Mouse (Mus musculus) adrenal gland, adult 2 months (tissue): ENCODE results near the gene Pon2. TPM values are rescaled to one million over a fixed set of nuclear protein-coding genes. Genes with fewer than 3 reads are reported as not detected.
"Not testable (repeated sequence)": the region's sequence is repeated elsewhere in the genome, so short reads cannot be mapped to it uniquely, and the experiment has no call there.

Experiments used
- DNase-seq: peaks from one replicate; pipeline ENCODE4 v3.0.0; 2021
- long read RNA-seq: library from polyadenylated mRNA; stranded (forward); transcript quantifications from one replicate; pipeline ENCODE4 v2.0.0, GENCODE M21; 2021
- polyA plus RNA-seq: library from polyadenylated mRNA; depleted of rRNA; stranded (reverse); fragments of >200 nt; gene quantifications from 2 replicates; pipeline ENCODE4 v1.2.3, GENCODE M21; 2012; rRNA removed
- total RNA-seq, 2 experiments: library from RNA; stranded (reverse); gene quantifications; 2 replicates each; pipeline ENCODE4 v1.2.3; 2021

The Pon2 gene
- total RNA-seq (10 to 100 TPM; 32.4 to 43.7 TPM), polyA plus RNA-seq (15.4 and 25.4 TPM in 2 replicates)
- long read RNA-seq, transcript Pon2-201 (9 exons, 2,409 nt), result major isoform, 37 of 38 reads
- long read RNA-seq, partial matches to known transcripts, result 0 of 38 reads
- long read RNA-seq, other reads (novel, unspliced or antisense), result 1 of 38 reads

DNA sequence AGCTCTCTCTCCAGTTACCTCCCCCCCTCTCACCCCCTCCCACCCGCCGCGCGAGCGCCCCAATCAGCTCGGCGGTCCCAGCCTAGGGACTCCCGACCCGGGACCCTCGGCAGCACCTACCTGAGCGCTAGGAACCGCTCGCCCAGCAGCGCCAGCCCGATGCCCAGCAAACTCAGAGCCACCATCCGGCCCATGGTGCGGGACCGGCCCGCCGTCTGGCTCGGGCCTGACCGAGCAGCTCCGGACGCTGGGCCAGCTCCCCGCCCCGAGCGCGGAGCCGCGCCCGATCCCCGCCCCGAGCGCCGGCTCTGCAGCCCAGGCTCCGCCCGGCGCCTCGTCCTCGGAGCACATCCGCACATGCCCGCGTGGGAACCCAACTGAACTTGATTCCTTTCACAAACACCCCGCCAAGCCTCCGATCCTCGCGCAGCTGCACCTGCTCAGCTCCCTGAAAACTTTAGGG is at the start of gene Pon2:
TSS of gene Pon2 (minus strand) at position 364 of the 463 bp plus-strand sequence.
- DNase-seq, result peak; percentile 94

DNA sequence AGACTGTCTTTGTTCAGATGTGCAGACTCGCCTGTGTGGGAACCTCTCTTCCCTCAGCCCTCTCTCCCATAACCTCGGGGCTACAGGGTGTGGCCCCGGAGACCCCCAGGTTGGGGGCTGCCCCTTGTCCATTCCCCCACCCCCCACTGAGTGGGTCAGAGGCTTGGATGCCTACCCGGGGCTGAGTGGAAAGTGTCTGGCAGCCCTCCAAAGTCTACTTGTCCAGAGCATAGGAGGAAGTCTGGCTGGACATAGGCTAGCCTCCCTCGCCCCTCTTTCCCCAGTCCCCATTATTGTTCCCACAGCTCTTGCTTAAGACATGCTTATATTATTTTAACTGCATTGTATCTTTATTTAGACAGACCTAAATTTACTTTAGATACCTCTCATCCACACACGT is 46.0 kb upstream of the Pon2 start:
- no peak for DNase-seq

DNA sequence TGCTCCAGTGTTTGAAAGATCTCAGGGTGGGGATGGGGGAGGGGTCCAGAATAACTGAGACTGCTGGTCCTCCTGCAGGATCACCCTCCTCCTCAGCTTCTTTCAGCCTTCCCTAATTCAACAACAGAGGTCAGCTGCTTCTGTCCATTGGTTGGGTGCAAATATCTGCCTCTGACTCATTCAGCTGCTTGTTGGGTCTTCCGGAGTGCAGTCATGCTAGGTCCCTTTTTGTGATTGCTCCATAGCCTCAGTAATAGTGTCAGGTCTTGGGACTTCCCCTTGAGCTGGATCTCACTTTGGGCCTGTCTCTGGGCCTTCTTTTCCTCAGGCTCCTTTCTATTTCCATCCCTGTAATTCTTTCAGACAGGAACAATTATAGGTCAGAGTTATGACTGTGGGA is 41.0 kb upstream of the Pon2 start:
- not testable (repeated sequence) for DNase-seq

DNA sequence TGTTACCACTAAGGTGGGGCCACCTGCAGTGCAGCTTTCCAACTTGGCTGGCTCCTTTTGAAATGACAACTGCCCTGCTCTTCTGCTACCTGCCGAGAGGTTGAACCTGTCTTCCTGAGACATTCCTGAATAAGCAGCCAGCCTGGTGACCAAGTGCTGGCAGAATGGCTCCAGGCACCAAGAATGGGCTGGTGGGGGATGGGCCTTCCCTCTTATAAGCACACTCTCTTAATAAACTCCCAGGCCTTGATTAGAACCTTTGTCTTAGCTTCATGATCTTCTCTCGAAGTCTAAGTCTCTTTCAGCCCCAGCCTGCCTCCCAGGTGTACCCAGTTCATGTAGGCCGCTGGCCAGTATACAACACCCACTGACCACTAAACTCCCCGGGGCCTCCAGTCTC is 40.5 kb upstream of the Pon2 start:
- not testable (repeated sequence) for DNase-seq

DNA sequence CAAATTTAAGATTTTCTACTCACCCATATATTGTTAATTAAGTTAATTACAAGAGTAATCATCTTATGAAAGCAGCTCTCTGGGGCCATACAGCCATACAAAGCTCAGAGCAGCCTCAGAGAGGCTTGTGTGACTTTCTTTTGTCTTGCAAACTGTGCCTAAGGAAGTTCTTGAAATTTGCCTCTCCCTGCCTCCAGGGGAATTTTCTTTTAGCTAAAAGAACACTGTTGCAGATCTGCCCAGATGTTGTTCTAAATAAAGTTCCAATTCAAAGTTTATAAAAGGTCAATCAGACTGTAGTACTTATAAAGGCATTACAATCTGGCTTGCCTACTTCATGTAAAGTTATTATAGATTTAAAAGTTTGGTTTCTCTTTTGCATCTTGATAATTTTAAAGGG is 37.8 kb upstream of the Pon2 start:
- DNase-seq, result not testable (repeated sequence)

DNA sequence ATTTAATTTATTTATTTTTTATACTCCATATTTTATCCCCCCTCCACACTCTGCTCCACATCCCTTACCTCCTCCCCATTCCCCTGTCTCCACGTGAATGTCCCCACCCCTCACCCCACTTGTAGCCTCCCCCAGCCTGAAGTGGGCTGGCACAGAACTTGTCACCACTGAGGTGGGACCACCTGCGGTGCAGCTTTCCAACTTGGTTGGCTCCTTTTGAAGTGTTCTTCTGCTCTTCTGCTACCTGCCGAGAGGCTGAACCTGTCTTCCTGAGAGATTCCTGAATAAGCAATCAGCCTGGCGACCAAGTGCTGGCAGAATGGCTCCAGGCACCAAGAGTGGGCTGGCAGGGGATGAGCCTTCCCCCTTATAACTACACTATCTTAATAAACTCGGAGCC is 35.8 kb upstream of the Pon2 start:
- DNase-seq, result no peak

DNA sequence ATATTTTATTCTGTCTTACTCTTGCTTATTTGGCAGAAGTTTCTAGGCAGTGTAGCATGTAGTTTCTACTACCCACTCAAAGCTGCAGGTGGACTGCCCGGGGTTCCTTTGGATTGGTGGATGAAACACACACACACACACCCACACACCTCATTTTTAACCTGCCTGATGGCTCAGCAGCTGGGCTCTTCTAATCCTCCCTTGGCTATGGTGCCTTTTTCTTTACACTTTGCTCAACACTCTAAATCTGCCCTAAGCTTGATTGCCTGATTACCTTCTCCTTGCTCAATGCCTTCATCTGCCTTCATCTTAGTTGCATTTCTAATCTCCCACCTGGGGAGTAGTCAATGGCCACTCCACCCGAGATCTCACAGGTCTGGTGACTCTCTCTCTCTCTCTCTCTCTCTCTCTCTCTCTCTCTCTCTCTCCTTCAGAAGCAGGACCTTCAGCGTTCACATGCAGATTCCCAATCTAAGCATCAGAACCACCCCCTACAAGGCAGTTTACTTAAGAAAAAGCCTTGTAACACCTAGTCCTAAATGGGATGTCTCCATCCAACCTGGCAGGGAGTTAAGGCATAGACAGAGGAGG is 34.4 kb upstream of the Pon2 start:
- DNase-seq, result no peak

DNA sequence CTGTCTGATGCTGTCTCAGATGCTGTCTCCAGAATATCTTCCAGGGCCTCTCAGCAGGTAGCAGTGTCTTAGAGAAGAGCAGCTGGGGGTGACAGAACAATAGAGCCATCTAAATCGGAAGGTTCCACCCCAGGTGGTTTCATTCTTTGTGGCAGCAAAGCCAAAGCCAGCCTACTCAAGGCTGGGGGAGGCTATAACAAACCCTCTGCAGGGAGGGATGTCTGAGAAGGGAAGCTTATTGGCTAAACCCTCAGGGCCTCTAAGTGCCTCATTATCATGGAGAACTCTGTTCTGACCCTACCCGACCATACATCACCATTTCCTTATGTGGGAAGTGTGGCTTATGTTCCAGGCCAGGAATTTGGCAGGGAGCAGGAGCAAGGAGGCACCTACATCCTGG is 26.9 kb upstream of the Pon2 start:
- no peak for DNase-seq

DNA sequence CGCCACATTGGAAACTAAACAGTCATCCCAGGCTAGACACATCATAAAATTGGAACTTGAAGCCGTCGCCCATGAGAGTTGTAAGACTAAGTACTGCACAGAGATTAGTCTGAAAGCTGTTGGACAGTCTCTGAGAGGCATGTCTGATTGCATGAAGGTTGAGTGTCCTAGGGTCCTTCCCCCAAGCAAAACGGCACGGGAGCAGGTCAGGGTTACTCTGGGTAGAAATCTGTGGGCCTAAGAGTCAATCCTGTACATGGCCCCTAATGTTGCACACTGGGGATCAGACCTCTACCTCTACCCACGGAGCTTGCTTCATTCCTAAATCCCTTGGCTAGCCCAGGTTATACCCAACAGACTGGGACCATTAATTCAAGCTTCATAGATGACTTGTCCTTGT is 25.8 kb upstream of the Pon2 start:
- not testable (repeated sequence) for DNase-seq

DNA sequence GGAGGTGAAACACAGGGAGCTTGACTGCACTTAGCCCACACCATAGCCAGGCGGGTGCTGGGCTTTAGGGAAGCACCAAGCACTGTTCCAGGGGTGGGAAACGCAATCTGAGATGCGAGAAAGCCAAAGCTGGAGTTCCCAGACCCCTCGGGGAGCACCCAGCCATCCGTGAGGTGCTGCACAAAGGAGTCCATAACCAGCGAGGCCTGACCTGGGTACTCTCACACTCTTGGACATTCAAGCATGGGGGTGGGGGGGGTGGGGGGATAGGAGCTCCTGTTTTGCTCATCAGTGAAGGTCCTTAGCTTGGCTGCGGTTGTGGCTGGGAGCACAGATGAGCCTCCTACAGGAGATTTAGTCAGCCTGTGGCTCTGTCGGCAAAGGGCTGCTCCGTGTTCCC is 18.4 kb upstream of the Pon2 start:
- no peak for DNase-seq

DNA sequence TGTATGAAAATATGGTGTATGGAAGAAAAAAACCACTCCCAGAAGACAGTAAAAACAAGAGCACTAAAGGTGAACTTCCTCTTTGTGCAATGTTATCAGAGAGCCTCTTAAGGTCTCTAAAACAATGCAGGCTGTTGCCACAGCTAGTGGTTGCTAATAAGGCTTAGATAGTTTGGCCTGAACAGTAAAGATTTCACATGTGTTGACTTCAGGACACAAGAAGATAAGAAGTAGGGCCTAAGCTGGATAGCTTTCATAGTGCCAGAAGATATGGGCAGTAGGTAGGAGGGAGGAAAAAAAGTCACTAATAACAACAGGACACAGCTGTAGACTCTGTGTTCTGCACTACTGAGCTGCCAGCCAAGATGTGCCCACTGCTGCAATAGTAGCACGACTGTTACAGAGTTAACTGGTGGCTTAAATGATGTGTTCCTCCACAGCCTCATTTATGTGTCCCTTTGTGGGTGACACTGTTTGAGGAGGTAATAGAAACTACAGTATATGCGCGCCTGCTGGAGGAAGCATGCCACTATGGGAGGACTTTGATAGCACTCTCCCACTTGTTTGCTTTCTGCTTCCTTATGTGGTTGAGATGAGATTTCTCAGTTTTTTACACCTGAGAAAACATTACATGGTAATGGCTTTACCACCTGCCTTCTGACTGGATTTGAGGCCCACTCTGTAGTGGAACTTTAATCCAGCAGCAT is 17.0 kb upstream of the Pon2 start:
- DNase-seq, result no peak

DNA sequence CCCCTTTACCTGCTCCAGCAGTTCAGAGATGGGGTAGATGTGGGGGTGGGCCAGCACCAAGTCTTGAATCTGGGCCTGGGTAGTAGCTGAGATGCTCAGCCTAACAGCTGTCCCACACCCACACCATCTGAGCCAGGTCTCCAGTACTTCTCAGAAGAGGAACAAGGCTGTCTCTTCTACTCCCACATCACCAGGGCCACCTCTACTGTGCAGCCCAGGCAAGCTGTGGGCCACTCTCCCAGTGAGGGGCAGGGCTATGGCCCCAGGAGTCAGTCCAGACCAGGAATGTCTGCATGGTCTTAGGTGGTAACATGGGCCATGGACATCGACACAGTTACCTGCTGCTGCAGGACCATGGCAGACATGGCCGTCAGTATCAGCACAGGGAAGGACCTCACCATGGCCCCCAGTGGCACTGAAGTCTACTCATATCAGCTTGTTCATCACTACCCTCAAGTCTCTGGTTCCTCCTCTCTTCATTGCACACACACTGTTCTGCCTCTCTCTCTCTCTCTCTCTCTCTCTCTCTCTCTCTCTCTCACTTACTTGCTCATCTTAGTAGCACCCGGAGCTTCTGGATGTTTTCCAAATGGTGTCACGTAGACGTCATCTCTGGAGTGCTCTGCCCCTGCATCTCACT is 15.8 kb upstream of the Pon2 start:
- DNase-seq, result no peak

DNA sequence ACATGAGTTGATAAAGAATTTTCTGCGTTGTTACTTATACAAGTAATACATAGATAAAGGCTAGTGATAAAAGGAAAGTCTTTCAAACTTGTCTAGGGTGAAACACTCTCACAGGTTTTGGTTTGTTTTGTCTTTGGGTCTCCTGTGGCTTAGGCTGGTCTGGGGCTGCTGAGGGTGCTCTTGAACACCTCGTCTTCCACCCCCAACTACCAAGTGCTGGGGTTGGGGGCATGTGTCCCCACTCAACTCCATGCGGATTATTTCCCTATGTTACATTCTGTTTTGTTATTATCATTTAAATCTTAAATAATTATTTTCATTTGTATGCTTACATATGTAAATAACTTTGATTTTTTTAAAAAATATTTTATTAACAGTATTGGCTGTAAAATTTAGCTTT is 12.2 kb upstream of the Pon2 start:
- DNase-seq, result no peak

DNA sequence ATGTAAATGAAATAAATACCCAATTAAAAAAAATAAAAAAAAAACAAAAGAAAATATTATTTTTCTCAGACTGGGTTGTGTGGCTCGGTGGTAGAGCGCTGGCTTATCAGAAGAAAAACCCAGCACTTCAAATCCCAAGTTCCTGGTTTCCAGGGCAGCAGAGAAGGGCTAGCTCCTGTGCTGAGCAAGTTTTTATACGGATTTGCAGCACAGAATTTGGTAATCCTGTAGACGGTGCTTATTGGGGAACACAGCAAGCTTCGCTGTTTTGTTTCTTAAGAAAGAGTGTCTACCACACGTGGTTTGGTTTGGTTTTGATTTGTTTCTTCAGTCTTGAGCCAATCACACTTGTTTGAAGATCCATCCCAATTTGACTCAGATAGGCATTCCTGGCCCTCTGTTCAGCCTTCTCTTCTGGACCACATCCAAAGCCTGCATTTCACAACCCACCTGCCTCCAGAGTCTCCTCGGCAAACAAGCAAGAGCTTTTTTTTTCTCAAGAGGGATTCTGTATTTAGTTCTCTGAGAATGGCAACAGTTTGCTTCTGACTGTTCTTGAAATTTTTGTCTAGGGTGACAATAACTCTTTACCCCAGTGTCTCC is 11.4 kb upstream of the Pon2 start:
- DNase-seq, result peak; percentile 65

DNA sequence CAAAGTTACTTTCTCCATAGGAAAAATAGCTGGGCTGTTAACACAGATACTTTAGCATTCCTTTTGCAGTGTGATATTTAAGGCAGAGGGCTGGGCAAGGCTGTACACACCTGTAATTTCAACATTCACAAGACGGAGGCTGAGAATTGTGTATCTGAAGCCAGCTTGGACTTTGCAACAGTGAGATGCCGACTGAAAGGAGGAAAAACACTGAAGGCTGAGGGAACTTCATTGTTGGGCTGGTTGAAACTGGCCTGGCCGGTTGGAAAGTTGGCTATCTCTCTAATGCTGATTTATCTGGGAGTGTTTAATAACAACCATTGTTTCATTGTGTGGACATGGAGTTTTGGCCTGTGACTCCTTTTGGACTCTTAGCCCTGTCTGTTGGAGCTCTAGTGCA is 7.7 kb upstream of the Pon2 start:
- DNase-seq, result no peak

DNA sequence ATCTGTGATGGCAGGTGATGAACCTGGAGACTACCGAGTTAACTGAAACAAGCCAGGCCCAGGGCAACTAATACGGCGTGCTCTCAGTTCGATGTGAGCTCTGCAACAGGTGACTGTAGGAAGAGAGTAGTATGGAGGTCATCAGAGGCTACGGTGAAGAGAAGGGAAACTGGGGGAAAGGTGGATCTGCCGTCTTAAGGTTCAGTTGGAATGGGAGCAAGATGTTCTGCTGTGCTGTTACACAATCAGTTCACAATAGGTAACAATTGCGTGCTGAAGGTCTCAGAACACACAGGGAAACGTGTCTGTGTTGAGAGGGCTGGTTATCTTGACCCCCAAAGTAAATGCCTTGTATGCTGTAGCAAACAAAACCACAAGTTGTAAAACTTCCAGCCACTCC is 6.7 kb upstream of the Pon2 start:
- no peak for DNase-seq

DNA sequence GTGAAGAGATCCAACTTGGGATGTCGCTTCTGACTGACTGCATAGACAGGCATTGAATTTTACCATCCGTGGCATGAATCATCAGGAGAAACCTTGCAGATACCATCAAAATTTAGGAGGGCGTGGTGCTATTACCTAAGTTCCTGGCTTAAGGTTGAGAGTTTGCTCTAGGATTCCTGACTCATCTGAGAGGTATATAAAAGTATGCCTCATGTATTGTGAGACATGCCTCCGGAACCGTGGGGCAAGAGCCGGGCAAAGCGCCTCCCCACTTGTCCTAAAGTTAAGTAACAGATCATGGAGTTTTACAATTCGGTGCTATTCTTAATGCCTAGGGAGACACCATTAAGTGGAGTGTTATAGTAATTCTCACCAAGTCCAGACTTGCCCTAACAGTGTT is 2.4 kb upstream of the Pon2 start:
- no peak for DNase-seq

DNA sequence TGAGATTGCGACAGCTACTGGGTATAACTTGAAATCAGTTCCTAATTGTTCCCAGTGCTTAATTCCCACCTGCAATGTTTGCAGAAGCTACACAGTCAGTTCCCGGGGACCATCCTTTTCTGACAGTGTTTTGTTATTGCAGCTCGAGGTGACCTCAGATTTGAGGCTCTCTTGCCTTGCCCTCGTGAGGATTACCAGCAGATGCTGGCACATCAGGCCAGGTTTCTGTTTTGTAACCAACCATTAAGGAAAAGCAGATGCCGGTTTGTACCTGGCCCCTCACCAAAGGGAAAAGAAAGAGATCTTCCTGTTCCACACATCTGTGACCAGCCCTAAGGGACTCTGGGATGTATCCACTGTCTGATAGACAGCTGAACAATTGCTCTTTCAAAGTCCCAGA is 1.3 kb upstream of the Pon2 start:
- no peak for DNase-seq

DNA sequence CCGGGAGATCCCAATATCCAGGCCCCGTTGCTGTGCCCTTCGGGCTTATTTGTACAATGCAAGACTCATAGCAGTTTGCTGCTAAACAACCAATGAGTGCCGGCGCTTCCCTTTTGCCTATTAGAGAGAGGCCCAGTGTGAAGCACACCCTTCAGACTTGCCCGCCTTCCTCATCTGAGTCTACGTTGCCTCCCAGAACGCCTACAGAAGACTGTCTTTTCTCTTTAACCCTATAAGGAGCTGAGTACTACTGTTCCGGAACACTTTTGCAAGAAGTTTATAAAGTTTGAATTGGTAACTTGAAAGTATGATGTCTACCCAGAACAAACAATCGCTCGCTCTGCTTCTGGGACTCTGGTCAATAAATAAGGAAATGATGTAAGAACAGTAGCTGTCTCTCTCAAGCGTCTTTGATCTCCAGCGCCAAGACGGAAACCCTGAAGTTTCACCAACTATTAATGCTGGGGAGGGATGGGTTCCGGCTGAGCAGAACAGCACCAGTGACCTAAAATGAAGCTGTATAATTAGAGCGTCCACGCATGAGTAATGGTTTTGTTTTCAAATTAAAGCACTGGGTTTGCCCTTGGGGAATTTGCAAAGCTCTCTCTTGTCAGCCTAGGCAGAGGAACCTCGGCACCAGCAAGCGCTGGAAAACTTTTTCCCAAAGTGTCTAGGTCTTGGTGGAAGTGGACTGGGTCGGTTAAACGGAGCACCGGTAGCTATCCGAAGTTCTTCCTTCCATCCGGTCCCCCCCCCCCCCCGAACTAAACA is 749 bp downstream of the Pon2 start:
- peak; percentile 76 for DNase-seq

DNA sequence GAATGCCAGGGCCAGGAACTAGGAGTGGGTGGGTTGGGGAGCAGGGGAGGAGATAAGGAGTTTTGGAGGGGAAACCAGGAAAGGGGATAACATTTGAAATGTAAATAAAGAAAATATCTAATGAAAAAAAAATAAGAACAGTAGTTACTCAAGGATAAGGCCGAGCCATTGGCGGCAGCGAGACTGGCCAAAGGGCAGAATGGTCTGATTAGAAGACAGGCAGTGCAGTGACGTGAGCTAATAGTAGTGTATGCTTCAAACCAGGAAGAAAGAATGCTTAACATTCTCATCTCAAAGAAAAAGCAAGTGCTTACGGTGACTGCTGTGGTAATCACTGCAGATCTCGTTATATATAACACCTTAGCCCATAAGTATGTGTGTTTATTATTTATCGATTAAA is 2.2 kb downstream of the Pon2 start:
- no peak for DNase-seq

DNA sequence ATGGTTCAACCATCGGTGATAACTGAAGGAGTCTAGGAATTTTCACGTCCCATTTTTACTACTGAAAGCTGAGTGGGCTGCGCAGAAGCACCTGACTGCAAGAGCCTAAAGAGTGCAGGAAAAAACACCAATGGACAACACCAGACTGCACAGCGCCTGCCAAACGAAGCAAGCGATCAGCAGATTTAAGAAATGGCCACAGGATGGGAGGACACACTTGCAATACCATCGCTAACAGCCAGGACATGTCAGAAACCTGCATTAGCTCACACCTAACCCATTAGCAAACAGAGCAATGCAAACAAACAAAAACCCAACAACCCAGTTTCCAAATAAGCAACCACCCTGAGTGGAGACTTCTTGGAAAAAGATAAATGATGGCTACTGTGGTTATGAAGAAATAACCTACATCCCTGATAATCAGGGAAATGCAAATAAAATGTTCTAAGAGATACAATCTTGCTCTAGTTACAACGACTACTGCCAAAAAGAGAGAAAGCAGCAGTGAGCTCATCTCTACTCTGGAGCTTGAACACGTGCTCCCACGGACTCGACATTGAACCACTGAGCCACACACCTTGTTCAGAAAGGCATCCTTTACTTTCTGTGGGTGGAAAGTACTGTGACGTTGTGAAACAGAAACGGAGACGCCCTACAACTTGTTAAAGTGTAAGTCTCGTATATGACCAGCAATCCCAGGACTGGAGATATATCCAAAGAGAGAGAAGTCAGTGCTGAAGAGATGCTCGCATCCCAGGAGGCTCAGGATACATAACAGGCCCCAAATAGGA is 3.4 kb downstream of the Pon2 start:
- no peak for DNase-seq
